Mouse (Mus musculus) limb, embryonic 14.5 days (tissue): ENCODE measurements around the gene Eda. TPM values are rescaled to one million over a fixed set of nuclear protein-coding genes. Genes with fewer than 3 reads are reported as not detected.

Experiments used
- ATAC-seq: fragments of 200-750 bp; cut with Nextera tagmentation; 2 replicates; pipeline ENCODE4 v1.8.0; 2017; ENCODE audit warnings: low read depth, moderate number of reproducible peaks, moderate TSS enrichment; ENCODE audit not compliant: low FRiP score
- DNase-seq: peaks from one replicate; pipeline ENCODE4 v3.0.0-alpha.2; 2015; ENCODE audit warnings: low spot score
- H3K27ac ChIP-seq: fragments of 300-500 bp; sonication (generic); replicated peaks from 2 replicates; pipeline ENCODE4 v1.5.1; 2014; ENCODE audit warnings: low read depth, mild to moderate bottlenecking, low read length, moderate library complexity, mixed read lengths
- H3K27me3 ChIP-seq: fragments of 300-500 bp; sonication (generic); 2 replicates; pipeline ENCODE4 v1.6.1; 2014; ENCODE audit warnings: low read length, mixed read lengths; ENCODE audit not compliant: control insufficient read depth, insufficient read depth
- H3K36me3 ChIP-seq: fragments of 300-500 bp; sonication (generic); 2 replicates; pipeline ENCODE4 v1.6.1; 2014; ENCODE audit warnings: mild to moderate bottlenecking, low read length, moderate library complexity, mixed read lengths; ENCODE audit not compliant: control insufficient read depth, insufficient read depth
- H3K4me1 ChIP-seq: fragments of 300-500 bp; sonication (generic); 2 replicates; pipeline ENCODE4 v1.6.1; 2014; ENCODE audit warnings: antibody characterized with exemption, low read length, mixed read lengths; ENCODE audit not compliant: control insufficient read depth, insufficient read depth
- H3K4me2 ChIP-seq: fragments of 300-500 bp; sonication (generic); replicated peaks from 2 replicates; pipeline ENCODE4 v1.6.1; 2014; ENCODE audit warnings: low read depth, mild to moderate bottlenecking, low read length, moderate library complexity; ENCODE audit not compliant: severe bottlenecking
- H3K4me3 ChIP-seq: fragments of 300-500 bp; sonication (generic); replicated peaks from 2 replicates; pipeline ENCODE4 v1.5.1; 2014; ENCODE audit warnings: low read length
- H3K9ac ChIP-seq: fragments of 300-500 bp; sonication (generic); 2 replicates; pipeline ENCODE4 v1.6.1; 2014; ENCODE audit warnings: mild to moderate bottlenecking, low read depth, low read length, moderate library complexity; ENCODE audit not compliant: severe bottlenecking
- H3K9me3 ChIP-seq: fragments of 300-500 bp; sonication (generic); 2 replicates; pipeline ENCODE4 v1.6.1; 2016; ENCODE audit warnings: low read length; ENCODE audit not compliant: control insufficient read depth
- POLR2A ChIP-seq: fragments of 200-500 bp; IDR thresholded peaks from 2 replicates; pipeline ENCODE4 v1.8.0; 2012; ENCODE audit warnings: inconsistent platforms, mild to moderate bottlenecking, moderate library complexity, borderline replicate concordance; ENCODE audit not compliant: insufficient read depth, insufficient read length; ENCODE audit errors: extremely low read depth
- WGBS: fragments of 180-500 bp; shearing (Covaris S2); extraction: QIAGEN DNeasy Blood & Tissue Kit; methylation state at CpG from one replicate; pipeline ENCODE4 v1.1.7; 2014; 5-methylcytosine and 5-hydroxymethylcytosine counted together
- microRNA counts: library from miRNA; unstranded; fragments of <30 nt; microRNA quantifications from one replicate; lab custom pipeline; 2016
- microRNA-seq: library from miRNA; unstranded; fragments of <30 nt; microRNA quantifications from one replicate; pipeline ENCODE4, GENCODE M21; 2016
- polyA plus RNA-seq, 2 experiments: library from polyadenylated mRNA; depleted of rRNA in 1 of 2; stranded (reverse) in 1 of 2; unstranded in 1 of 2; fragments of >200 nt; fragmentation: Nextera tagmentation in 1 of 2; extraction: Ambion mirVana in 1 of 2; gene quantifications; 2 replicates each; pipeline versions ENCODE4 v1.2.1 to v1.2.3; 2012 to 2014

The Eda gene
- polyA plus RNA-seq, 2 experiments: 5.2 to 7.2 TPM

GRCm38 (mm10) chrX:100443532-100443931 is 468.1 kb downstream of the Eda start:
- Histone ChIP-seq H3K27ac (no peak overlapping the region), H3K27me3 (no peaks in the 10 kb centered on the region), H3K36me3 (no peaks in the 10 kb centered on the region), H3K4me3 (no peak overlapping the region), H3K9ac (no peak overlapping the region), H3K9me3 (no peaks in the 10 kb centered on the region), H3K4me2 (no peak overlapping the region), H3K4me1 (no peaks in the 10 kb centered on the region)
- 83% methylated on average over 7 of the region's 7 CpGs for WGBS
- ATAC-seq (no peak), DNase-seq (no peak)
- TF ChIP-seq POLR2A: no peak

MicroRNAs within 50 kb of the gene (microRNA counts, 519-probe panel; counts per million panel counts)
- microRNA mmu-miR-676 (lab: Ali Mortazavi, UCI): 3,217 counts per million, percentile 61 among the panel's probes with 10 or more counts

Small RNA genes lying within 50 kb of the gene (microRNA-seq; reads per million reads assigned to microRNA genes)
- 685 reads per million, percentile 68 among the genes with 10 or more reads in this experiment for gene Mir676

Other genes starting within 250 kb of the Eda start
- 1.1 and 1.4 TPM in 2 replicates for gene Tmem28, start 154.6 kb upstream of the Eda start, polyA plus RNA-seq (2012; rRNA removed)
- 0.56 and 0.61 TPM in 2 replicates for gene Tmem28, start 154.6 kb upstream of the Eda start, polyA plus RNA-seq (2014; fragmentation: Nextera tagmentation; extraction: Ambion mirVana)